Comparison of ENCODE assay signal across 8 mouse cellular contexts in the genomic region with DNA sequence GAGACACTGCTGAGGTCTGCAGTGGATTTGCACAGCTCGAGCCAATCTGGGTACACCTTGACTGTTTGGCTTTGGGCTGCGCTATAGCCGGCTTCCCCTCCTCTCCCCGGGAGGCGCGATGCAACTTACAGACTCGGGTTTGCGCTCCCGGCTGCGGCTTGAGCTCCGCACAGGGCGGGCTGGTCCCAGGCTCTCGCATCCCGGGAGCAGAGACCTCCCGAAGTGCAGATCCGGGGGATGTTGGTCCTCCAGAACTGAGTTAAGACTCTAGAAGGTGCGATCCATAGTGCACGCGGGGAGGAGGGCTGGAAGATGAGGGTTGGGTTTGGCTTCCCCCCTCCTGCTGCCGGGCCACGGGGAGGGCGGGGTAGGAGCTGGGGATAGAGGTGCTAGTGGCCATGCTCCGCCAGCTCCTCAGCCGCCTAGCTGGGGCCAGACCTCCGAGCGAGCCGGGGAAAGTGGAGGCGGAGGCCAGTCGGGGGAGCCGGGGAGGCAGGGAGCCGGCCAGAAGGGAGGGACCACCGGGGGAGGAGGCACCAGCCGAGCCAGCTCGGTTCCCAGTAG. TPM values are rescaled to one million over a fixed set of nuclear protein-coding genes. Genes with fewer than 3 reads are reported as not detected.
DNase-seq lines count a peak whose midpoint lies in the region; ATAC-seq lines count a peak whose summit lies in the region.

Gene Kcnj8 (minus strand): TSS at position 560 of the 564 bp plus-strand sequence.

- under 1% methylated on average over 33 of the region's 34 CpGs for WGBS in forebrain, embryonic 12.5 days

- peaks cover 61% of the 10 kb centered on the region for H3K27me3 ChIP-seq in forebrain, embryonic 12.5 days

- peak; percentile 21 for DNase-seq in CD4-positive helper T cell, adult 2 months (ENCODE audit: low read depth, low spot score)
- DNase-seq in adrenal gland, postnatal 4 days (ENCODE audit: low spot score in 2 of 2) = peak; percentile 26 to 39
- peak; percentile 78 to 84 for DNase-seq in heart, postnatal 10 days
- DNase-seq in kidney, postnatal 36 days = peak; percentile 66 to 79
- peak; percentile 71 for DNase-seq in lung, postnatal 14 days
- DNase-seq in ovary, postnatal 14 days (ENCODE audit: low spot score) = peak; percentile 70
- peak; percentile 43 to 65 for DNase-seq in urinary bladder, adult 18-20 months (ENCODE audit: low spot score in 2 of 2)

- H3K27ac ChIP-seq in forebrain, embryonic 12.5 days = no peak within 1 kb of the TSS

- H3K4me3 ChIP-seq in forebrain, embryonic 12.5 days (replicated peaks) = peak within 1 kb of the TSS; percentile 43

- peaks cover 21% of the 10 kb centered on the region for H3K4me1 ChIP-seq in forebrain, embryonic 12.5 days

- H3K9ac ChIP-seq in forebrain, embryonic 12.5 days = peak within 1 kb of the TSS; percentile 41

- intact Hi-C loops in heart, postnatal 10 days (cut with DNase I) = no loop called here

- H3K36me3 ChIP-seq in forebrain, embryonic 12.5 days (replicated peaks) = no peaks in the 10 kb centered on the region

- H3K4me2 ChIP-seq in forebrain, embryonic 12.5 days = peak within 1 kb of the TSS; percentile 85

- no peaks in the 10 kb centered on the region for H3K9me3 ChIP-seq in forebrain, embryonic 12.5 days

- ATAC-seq in forebrain, embryonic 12.5 days (ENCODE audit: low FRiP score) = peak; percentile 89

RNA-seq across cellular contexts. Expression of gene Kcnj8, which starts in this region (rescaled TPM):
- 10 to 100 TPM; 16.5 to 16.8 TPM for total RNA-seq in adrenal gland, postnatal 4 days (2021)
- polyA plus RNA-seq in forebrain, embryonic 12.5 days (2016; fragmentation: Nextera tagmentation; extraction: Ambion mirVana) = 4.9 and 5.5 TPM in 2 replicates
- 10 to 100 TPM; 40.4 to 46.7 TPM for total RNA-seq in heart, postnatal 10 days (2021)

Comparison
In these comparisons a context has a peak if more than half of its experiments do, and no peak if none do; other contexts are left out.
1. DNase-seq: peak in every context shown above with its lines; median percentile 81 in heart, postnatal 10 days; 72 in kidney, postnatal 36 days; 71 in lung, postnatal 14 days; 70 in ovary, postnatal 14 days; 54 in urinary bladder, adult 18-20 months; 32 in adrenal gland, postnatal 4 days; 21 in CD4-positive helper T cell, adult 2 months.